Mouse (Mus musculus) testis, postnatal 14 days (tissue): ENCODE measurements around the gene S1pr5.
"Not testable (repeated sequence)": the region's sequence is repeated elsewhere in the genome, so short reads cannot be mapped to it uniquely, and the experiment has no call there.

Experiments used
- DNase-seq: peaks from one replicate; pipeline ENCODE4 v3.0.0; 2021; ENCODE audit warnings: low spot score

The S1pr5 gene

DNA sequence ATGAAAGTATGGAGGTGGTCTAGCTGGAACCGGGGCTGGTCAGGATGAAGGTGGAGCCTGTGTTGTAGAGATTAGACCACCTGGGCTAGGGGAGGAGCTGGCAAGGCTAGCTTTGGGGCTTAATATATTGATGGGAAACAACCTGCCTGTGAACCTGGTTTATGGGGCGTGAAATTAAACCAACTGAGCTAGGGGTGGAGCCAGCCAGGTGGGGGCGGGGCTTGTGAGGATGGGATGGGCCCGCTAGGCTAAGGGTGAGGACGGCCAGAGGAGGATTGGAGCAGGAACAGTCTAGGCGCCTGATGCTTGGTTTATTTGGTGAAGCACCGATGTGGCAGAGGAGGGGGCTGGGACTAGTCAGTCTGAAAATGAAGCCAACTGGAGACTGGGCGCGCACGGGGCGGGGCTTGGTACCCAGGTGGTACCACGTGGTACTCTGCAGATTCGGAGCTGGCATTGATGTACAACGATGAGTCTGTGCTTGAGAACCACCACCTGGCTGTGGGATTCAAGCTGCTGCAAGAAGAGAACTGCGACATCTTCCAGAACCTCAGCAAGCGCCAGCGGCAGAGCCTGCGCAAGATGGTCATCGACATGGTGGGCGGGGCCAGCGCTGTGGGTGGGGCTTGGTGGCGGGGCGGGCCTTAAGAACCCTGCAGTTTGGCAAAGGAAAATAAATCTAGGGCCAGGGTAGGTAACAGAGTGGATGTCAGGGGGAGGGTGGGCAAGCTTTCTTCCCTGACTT lies 43.5 kb downstream of the S1pr5 start:
- DNase-seq: peak; percentile 29

DNA sequence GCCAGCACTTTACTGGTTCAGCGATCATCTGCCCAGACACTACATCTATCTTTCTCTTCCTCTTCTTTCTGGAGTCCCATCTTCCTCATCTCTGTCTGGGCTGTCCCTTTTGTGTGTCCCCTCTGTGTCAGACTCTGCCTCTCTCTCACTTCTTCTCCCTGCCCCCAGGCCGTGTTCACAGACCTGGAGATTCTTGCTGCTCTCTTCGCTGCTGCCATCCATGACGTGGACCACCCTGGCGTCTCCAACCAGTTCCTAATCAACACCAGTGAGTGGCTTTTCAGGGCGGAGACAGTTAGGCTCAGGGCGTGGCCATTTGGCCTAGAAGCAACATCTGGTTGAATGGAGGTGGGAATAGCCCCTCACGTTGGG lies 44.1 kb downstream of the S1pr5 start:
- DNase-seq: no peak

DNA sequence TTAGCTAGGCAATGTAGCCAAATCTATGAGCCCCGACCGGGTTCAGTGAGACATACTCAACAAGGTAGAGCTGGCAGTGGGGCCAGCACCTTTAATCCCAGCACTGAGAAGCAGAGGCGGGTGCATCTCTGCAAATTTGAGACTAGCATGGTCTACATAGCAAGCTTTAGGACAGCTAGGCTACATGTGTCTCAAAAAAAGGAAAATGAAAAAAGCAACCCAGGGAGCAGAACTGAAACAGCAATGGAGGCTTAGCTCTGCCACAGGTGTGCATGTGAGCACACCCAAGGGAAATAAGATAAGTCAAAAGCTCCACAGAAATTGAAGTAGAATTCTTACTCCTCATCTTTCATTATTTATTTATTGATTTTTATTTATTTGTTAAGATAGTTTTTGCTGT lies 49.3 kb downstream of the S1pr5 start:
- DNase-seq: no peak

DNA sequence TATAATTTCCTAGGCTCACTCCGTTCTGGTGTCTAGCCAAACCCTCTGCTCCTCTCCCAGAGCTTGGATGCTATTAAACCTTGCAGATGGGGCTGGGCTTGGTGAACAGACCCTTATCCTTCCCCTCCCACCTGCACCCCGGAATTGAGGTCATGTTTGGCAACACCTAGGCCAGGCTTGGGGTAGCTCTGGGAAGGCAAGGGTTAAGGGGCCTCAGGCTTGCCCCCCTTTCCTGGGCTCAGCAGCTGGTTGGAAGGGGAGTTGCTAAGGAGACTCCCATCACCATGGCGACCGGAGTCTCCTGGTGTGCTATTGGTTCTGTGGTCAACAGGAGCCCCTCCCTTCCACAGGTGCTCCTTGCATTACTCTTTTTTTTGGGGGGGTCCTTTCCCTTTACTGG lies 50.3 kb downstream of the S1pr5 start:
- DNase-seq: no peak

DNA sequence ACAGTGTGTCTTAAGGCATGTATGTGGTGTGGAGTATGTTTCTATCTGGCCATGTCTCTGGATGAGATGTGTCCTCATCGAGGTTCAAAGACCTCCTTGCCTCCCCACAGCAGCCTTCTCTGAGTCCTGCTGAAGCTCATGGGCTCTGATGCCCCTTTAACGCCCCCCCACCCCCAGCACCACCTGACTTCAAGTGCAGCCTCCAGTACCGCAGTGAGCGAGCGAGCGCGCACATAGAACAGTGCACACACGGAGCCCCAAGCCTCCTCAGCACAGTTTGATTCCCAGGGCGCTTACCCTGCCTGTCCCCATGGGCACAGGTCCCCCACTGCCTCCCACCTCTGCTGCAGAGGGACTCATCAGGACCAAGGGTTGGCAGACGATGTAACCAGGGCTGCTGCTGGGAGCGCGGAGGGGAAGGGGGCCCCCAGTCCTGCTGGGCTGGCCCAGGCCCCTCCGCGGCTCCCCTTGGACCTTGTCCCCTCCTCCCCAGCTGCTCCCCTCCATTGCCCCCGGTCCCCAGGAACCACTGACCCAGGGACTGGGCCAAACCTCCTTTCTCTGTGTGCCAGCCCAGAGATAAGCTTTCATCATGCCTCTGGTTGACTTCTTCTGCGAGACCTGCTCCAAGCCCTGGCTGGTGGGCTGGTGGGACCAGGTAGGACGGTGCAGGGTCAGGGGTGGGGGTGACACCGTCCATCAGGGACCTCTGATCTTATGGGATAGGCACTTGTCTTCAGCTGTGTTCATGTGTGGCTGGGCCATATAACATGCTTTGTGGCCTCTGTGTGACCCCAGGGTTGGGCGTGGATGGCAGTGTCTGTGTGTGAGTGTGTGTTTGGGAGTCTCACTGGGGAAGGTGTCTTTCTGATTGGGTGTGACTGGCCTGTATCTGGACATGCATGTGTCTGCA lies 51.5 kb downstream of the S1pr5 start:
- DNase-seq: no peak

DNA sequence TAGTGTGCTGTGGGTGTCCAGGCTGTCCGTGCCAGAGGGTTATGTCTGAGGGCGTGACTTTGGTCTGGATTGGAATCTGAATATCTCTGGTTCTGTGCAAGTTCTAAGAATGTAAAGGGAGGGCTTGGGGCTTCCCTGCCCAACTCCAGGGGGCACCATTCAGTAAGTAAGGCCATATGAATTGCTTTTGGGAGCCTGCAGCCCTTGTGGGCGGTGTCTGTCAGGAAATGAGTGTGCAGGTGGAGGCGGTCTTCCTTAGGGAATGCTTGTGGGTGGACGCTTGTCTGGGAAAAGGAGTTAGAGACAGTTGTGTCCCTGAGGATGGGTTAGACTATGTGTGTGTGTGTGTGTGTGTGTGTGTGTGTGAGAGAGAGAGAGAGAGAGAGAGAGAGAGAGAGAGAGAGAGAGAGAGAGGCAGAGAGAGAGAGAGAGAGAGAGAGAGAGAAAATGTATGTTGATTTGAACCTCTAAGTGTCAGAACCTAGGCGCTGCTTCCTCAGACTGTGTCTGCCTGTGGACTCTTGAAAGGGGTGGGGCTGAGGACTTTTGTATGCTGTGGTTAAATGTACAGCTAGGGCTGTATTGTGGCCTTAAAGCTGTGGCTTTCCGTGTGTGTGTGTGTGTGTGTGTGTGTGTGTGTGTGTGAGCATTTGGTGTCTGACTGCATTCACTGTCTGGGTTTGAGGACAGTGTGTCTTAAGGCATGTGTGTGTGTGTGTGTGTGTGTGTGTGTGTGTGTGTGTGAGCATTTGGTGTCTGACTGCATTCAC lies 52.3 kb downstream of the S1pr5 start:
- DNase-seq: not testable (repeated sequence)

DNA sequence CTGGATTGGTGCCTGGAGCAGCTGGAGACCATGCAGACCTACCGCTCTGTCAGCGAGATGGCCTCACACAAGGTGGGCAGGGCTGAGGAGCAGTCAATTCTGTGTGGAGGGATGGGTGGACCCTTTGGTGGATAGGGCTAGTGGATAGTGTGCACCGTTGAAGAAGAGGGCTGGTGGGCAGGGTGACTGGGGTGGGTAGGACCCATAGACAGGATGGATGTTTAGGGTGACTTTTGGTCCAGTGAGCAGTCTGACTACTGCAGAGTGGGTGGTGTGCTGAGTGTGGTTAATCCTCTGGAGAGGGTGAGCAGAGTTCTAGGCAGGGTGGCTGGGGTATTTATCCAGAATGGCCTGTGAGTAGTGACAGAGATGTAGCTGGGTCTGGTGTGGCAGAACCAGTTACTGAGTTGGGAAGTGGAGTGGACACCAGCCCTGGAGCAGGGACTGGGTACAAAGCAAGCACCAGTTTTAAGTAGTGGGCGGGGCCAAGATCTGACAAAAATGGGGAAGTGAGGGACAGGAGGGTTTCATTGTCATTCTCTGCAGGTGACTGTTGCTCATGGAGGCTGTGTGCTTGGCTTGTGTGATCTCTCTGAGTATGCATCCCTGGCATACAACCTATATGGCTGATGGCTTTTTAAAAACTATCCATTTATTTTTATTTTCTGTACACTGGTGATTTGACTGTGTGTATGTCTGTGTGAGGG lies 53.3 kb downstream of the S1pr5 start:
- DNase-seq: no peak

DNA sequence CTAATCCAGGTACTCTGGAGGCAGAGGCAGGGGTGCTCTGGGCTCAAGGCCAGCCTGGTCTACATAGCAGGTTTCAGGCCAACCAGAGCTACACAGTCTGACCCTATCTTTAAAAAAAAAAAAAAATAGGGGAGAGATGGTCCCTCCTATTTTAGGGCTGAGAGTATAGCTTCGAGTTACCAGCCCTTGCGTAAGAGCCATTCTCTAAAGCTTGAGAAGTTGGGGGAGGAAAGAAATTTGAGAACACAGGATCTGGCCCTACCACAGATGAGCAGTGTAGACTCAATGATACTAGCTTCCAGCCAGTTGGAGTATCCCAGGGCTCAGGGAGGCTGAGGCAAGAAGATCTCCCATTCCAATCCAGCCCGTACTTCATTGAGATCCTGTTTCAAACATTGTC lies 54.5 kb downstream of the S1pr5 start:
- DNase-seq: no peak
